Mouse (Mus musculus) monocyte, adult 5-6 weeks (primary cell): ENCODE measurements around the gene Chrm3. TPM values are rescaled to one million over a fixed set of nuclear protein-coding genes. Genes with fewer than 3 reads are reported as not detected.
A peak's percentile ranks its signal among the peaks of the same experiment; 100 is the strongest.

Source experiments
- ATAC-seq: fragments of 153-309, 156-312 bp; replicated peaks from 2 replicates; pipeline ENCODE4 v1.8.0; 2017; ENCODE audit warnings: mild to moderate bottlenecking; ENCODE audit not compliant: low TSS enrichment, insufficient number of reproducible peaks, severe bottlenecking, poor library complexity, low FRiP score
- total RNA-seq: library from RNA; stranded (forward); fragments of 200-1000, 200-491, 200-594 nt; gene quantifications from 3 replicates; pipeline ENCODE4 v1.2.3, GENCODE M21; 2017

The Chrm3 gene
- total RNA-seq, 1 experiment from 2014 or later, result 3.0 TPM

- no peak for ATAC-seq
These were observed 329.1 kb downstream of the Chrm3 start for GRCm38 (mm10) chr13:10031547-10031946.

GRCm38 (mm10) chr13:10029944-10030343 lies 330.7 kb downstream of the Chrm3 start:
- no peak for ATAC-seq

- ATAC-seq, result no peak
These were observed 335.5 kb downstream of the Chrm3 start for GRCm38 (mm10) chr13:10025134-10025533.

GRCm38 (mm10) chr13:10023112-10023511 lies 337.5 kb downstream of the Chrm3 start:
- ATAC-seq, result no peak

GRCm38 (mm10) chr13:10019252-10019651 lies 341.4 kb downstream of the Chrm3 start:
- 0 out of 2 replicates have a peak, but pooled peaks have one; percentile 40 for ATAC-seq

GRCm38 (mm10) chr13:10002916-10003315 lies 357.7 kb downstream of the Chrm3 start:
- ATAC-seq, result no peak

- no peak for ATAC-seq
These were observed 362.9 kb downstream of the Chrm3 start for GRCm38 (mm10) chr13:9997664-9998328.

- ATAC-seq, result no peak
These were observed 364.8 kb downstream of the Chrm3 start for GRCm38 (mm10) chr13:9995852-9996251.

GRCm38 (mm10) chr13:9993571-9993970 lies 367.1 kb downstream of the Chrm3 start:
- ATAC-seq, result no peak

- ATAC-seq, result no peak
These were observed 368.0 kb downstream of the Chrm3 start for GRCm38 (mm10) chr13:9992640-9993039.

GRCm38 (mm10) chr13:9985648-9986047 lies 375.0 kb downstream of the Chrm3 start:
- ATAC-seq, result peak; percentile 35

- no peak for ATAC-seq
These were observed 377.4 kb downstream of the Chrm3 start for GRCm38 (mm10) chr13:9983293-9983692.

- ATAC-seq, result no peak
These were observed 382.9 kb downstream of the Chrm3 start for GRCm38 (mm10) chr13:9977699-9978098.

- no peak for ATAC-seq
These were observed 386.8 kb downstream of the Chrm3 start for GRCm38 (mm10) chr13:9973742-9974321.

- no peak for ATAC-seq
These were observed 388.8 kb downstream of the Chrm3 start for GRCm38 (mm10) chr13:9971845-9972244.

GRCm38 (mm10) chr13:9952619-9953018 lies 408.0 kb downstream of the Chrm3 start:
- no peak for ATAC-seq

GRCm38 (mm10) chr13:9951376-9951775 lies 409.3 kb downstream of the Chrm3 start:
- ATAC-seq, result no peak

GRCm38 (mm10) chr13:9949091-9949490 lies 411.6 kb downstream of the Chrm3 start:
- ATAC-seq, result no peak

GRCm38 (mm10) chr13:9940186-9940585 lies 420.5 kb downstream of the Chrm3 start:
- ATAC-seq, result no peak

- ATAC-seq, result no peak
These were observed 421.7 kb downstream of the Chrm3 start for GRCm38 (mm10) chr13:9938798-9939485.
